Mouse (Mus musculus) forebrain, embryonic 14.5 days (tissue): ENCODE data around the gene Smyd2. TPM values are rescaled to one million over a fixed set of nuclear protein-coding genes. Genes with fewer than 3 reads are reported as not detected.

Source experiments
- ATAC-seq: fragments of 200-750 bp; cut with Nextera tagmentation; 2 replicates; pipeline ENCODE4 v1.8.0; 2017; ENCODE audit warnings: mild to moderate bottlenecking, moderate library complexity
- DNase-seq: peaks from one replicate; pipeline ENCODE4 v3.0.0-alpha.2; 2015; ENCODE audit warnings: low spot score
- H3K27ac ChIP-seq: fragments of 300-500 bp; sonication (generic); 2 replicates; pipeline ENCODE4 v1.5.1; 2014; ENCODE audit warnings: low read depth, mild to moderate bottlenecking, control low read depth, low read length, moderate library complexity
- H3K27me3 ChIP-seq: fragments of 300-500 bp; sonication (generic); replicated peaks from 2 replicates; pipeline ENCODE4 v1.6.1; 2014; ENCODE audit warnings: low read length, control low read depth, mixed read lengths; ENCODE audit not compliant: control insufficient read depth, insufficient read depth
- H3K36me3 ChIP-seq: fragments of 300-500 bp; sonication (generic); 2 replicates; pipeline ENCODE4 v1.6.1; 2014; ENCODE audit warnings: low read length, control low read depth; ENCODE audit not compliant: control insufficient read depth, insufficient read depth
- H3K4me1 ChIP-seq: fragments of 300-500 bp; sonication (generic); 2 replicates; pipeline ENCODE4 v1.6.1; 2014; ENCODE audit warnings: antibody characterized with exemption, low read length, control low read depth; ENCODE audit not compliant: control insufficient read depth, insufficient read depth
- H3K4me2 ChIP-seq: fragments of 300-500 bp; sonication (generic); 2 replicates; pipeline ENCODE4 v1.6.1; 2014; ENCODE audit warnings: mild to moderate bottlenecking, control low read depth, low read length
- H3K4me3 ChIP-seq: fragments of 300-500 bp; sonication (generic); 2 replicates; pipeline ENCODE4 v1.5.1; 2014; ENCODE audit warnings: low read depth, low read length, control low read depth
- H3K9ac ChIP-seq: fragments of 300-500 bp; sonication (generic); 2 replicates; pipeline ENCODE4 v1.6.1; 2014; ENCODE audit warnings: mild to moderate bottlenecking, low read length, control low read depth, moderate library complexity
- H3K9me3 ChIP-seq: fragments of 300-500 bp; sonication (generic); replicated peaks from 2 replicates; pipeline ENCODE4 v1.6.1; 2016; ENCODE audit warnings: low read length, control low read depth, mixed read lengths; ENCODE audit not compliant: control insufficient read depth
- whole genome bisulfite sequencing: fragments of 180-500 bp; shearing (Covaris S2); extraction: QIAGEN DNeasy Blood & Tissue Kit; methylation state at CpG from one replicate; pipeline ENCODE4 v1.1.7; 2014; 5-methylcytosine and 5-hydroxymethylcytosine counted together
- polyA plus RNA-seq: library from polyadenylated mRNA; unstranded; fragments of >200 nt; fragmentation: Nextera tagmentation; extraction: Ambion mirVana; gene quantifications from 2 replicates; pipeline ENCODE4 v1.2.1, GENCODE M21; 2014

The Smyd2 gene
- polyA plus RNA-seq, 1 experiment from 2014 or later = 63.9 TPM

DNA sequence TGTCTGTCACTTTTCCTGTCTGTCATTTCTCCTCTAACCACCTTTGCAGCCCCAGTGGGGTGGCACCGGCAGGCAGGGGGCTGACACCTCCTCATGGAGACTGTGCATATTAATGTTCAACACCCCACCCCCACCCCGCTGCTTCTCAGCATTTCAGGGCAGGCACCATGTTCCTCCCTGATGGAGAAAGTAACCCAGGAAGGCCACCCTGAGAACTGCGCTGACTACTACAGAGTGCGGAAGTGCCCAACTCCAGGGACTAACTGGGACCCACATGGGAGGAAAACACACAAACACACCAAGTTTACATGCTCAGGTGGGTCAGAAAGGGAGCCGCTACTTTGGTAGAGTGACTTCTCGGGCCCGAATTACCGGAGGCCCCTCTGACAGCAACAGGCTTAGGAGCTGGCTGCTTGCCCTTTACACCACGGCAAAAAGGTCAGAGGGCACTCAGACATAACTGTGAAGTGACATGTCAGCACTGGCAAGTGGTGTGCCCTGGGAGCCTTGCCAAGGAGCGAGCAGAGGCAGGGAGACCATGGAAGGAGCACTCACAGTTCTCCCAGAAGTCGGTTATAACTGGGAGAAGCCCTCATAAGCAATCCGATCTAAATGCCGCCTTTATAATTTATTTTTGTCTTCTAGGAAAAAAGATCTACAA lies 11.3 kb downstream of the Smyd2 start:
- Histone ChIP-seq H3K9me3 (no peaks in the 10 kb centered on the region), H3K27me3 (no peaks in the 10 kb centered on the region), H3K9ac (no peak overlapping the region), H3K4me2 (no peak overlapping the region), H3K4me1 (peaks cover 4% of the 10 kb centered on the region; the same call in 1 of the 2 replicates), H3K4me3 (no peak overlapping the region), H3K27ac (no peak overlapping the region; the same call in 1 of the 2 replicates), H3K36me3 (0 out of 2 replicates have a peak, but pooled peaks cover 5% of the 10 kb centered on the region)
- ATAC-seq (no peak), DNase-seq (no peak)
- WGBS = 75% methylated on average over 13 of the region's 13 CpGs

GRCm38 (mm10) chr1:189903169-189903568 lies 19.0 kb downstream of the Smyd2 start:
- H3K27me3 ChIP-seq = no peaks in the 10 kb centered on the region
- no peak overlapping the region for H3K4me3 ChIP-seq
- ATAC-seq = no peak
- no peaks in the 10 kb centered on the region for H3K4me1 ChIP-seq
- no peak overlapping the region for H3K9ac ChIP-seq
- no peaks in the 10 kb centered on the region for H3K36me3 ChIP-seq
- H3K9me3 ChIP-seq = no peaks in the 10 kb centered on the region
- DNase-seq = no peak
- 78% methylated on average over 11 of the region's 11 CpGs for WGBS
- H3K27ac ChIP-seq = no peak overlapping the region
- H3K4me2 ChIP-seq = no peak overlapping the region

- whole genome bisulfite sequencing = 89% methylated on average over 9 of the region's 9 CpGs
- no peak overlapping the region for H3K4me2 ChIP-seq
- no peak for DNase-seq
- no peak overlapping the region for H3K9ac ChIP-seq
- no peaks in the 10 kb centered on the region for H3K27me3 ChIP-seq
- H3K4me3 ChIP-seq = no peak overlapping the region
- no peaks in the 10 kb centered on the region for H3K36me3 ChIP-seq
- ATAC-seq = no peak
- H3K4me1 ChIP-seq = no peaks in the 10 kb centered on the region
- no peaks in the 10 kb centered on the region for H3K9me3 ChIP-seq
- no peak overlapping the region for H3K27ac ChIP-seq
Observed at GRCm38 (mm10) chr1:189902413-189902812, 19.8 kb downstream of the Smyd2 start.

DNA sequence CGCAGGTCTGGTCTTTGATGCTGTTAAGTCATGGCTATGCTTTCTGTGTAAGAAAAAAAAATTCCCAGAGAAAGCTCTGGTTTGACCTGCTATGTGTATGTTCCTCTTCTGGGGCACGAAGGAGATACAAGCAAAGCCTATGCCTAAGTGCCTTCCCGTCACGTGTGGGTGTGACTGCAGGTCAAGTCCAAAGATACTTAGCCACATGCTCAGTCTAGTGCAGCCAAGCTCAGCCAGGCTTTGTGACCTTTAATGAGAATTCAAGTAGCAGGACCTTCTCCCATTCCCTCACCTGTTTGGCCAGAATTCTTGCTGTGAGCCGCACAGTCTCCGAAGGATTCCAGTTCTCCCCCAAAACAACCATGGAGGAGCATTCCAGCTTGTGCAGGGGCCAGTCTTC lies 22.6 kb downstream of the Smyd2 start:
- no peak for ATAC-seq
- WGBS = 92% methylated on average over 6 of the region's 6 CpGs

DNA sequence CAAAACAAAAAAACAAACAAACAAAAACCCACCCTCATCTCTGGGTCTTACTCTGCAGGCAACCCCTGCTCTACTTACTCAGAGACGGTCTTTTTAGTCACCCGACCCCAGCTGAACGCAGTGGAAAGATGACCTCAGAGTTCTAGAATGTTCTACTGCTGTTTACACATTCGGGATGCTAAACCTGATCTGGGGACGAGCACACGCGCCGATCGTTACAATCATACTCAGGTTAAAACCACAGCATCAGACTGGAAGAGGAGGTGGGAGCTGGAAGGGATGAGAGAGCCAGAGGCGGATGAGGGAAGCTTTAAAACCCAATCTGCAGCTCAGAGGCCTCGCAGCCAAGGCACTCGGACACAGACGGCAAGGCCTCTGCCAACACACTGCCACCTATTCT lies 23.5 kb downstream of the Smyd2 start:
- no peak overlapping the region for H3K27ac ChIP-seq
- peaks cover 15% of the 10 kb centered on the region for H3K36me3 ChIP-seq
- no peak overlapping the region for H3K9ac ChIP-seq
- DNase-seq = no peak
- no peak overlapping the region for H3K4me2 ChIP-seq
- 85% methylated on average over 13 of the region's 13 CpGs for WGBS
- no peak overlapping the region for H3K4me3 ChIP-seq
- ATAC-seq = no peak
- no peaks in the 10 kb centered on the region for H3K27me3 ChIP-seq
- H3K4me1 ChIP-seq = no peaks in the 10 kb centered on the region
- H3K9me3 ChIP-seq = no peaks in the 10 kb centered on the region

More for the DNA sequence above, 22.6 kb downstream of the Smyd2 start:
- H3K4me1 ChIP-seq = no peaks in the 10 kb centered on the region
- H3K36me3 ChIP-seq = peaks cover 15% of the 10 kb centered on the region
- no peak overlapping the region for H3K4me3 ChIP-seq
- no peaks in the 10 kb centered on the region for H3K9me3 ChIP-seq
- no peaks in the 10 kb centered on the region for H3K27me3 ChIP-seq
- H3K9ac ChIP-seq = no peak overlapping the region
- H3K27ac ChIP-seq = no peak overlapping the region
- no peak for DNase-seq
- no peak overlapping the region for H3K4me2 ChIP-seq

DNA sequence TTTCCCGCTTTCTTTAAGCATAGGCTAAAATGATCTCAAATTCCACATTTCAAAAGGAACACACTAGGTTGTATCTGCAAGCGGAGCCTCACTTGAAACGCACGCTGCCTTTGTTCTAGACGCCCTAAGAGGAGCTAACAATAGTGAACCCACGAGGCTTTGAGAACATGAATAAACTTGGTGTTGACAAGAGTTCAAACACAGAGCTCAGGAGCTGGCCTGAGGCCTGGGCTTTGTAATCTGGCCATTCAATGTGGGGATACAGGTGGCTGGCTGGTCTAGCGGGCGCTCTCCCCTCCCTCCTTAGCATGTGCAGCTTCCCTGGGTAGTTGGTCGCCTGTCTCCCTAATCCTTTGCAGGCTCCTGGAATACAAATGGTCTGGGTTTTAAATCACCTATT lies 24.3 kb downstream of the Smyd2 start:
- Histone ChIP-seq H3K36me3 (peaks cover 19% of the 10 kb centered on the region), H3K4me1 (no peaks in the 10 kb centered on the region), H3K4me2 (no peak overlapping the region), H3K9me3 (no peaks in the 10 kb centered on the region), H3K27ac (no peak overlapping the region), H3K9ac (no peak overlapping the region), H3K27me3 (no peaks in the 10 kb centered on the region), H3K4me3 (no peak overlapping the region)
- peak; percentile 40 for DNase-seq
- 22% methylated on average over 9 of the region's 9 CpGs for WGBS
- no peak for ATAC-seq

- Histone ChIP-seq H3K4me2 (no peak overlapping the region), H3K36me3 (peaks cover 21% of the 10 kb centered on the region), H3K4me1 (no peaks in the 10 kb centered on the region), H3K9me3 (no peaks in the 10 kb centered on the region), H3K27ac (no peak overlapping the region), H3K4me3 (no peak overlapping the region), H3K9ac (no peak overlapping the region), H3K27me3 (no peaks in the 10 kb centered on the region)
- DNase-seq = no peak
- 52% methylated on average over 9 of the region's 9 CpGs for WGBS
- no peak for ATAC-seq
Observed at GRCm38 (mm10) chr1:189894191-189894590, 28.0 kb downstream of the Smyd2 start.

GRCm38 (mm10) chr1:189888749-189889148 lies 33.4 kb downstream of the Smyd2 start:
- DNase-seq (no peak), ATAC-seq (no peak)
- Histone ChIP-seq H3K4me1 (no peaks in the 10 kb centered on the region), H3K9ac (no peak overlapping the region), H3K4me3 (no peak overlapping the region), H3K27me3 (no peaks in the 10 kb centered on the region), H3K36me3 (peaks cover 6% of the 10 kb centered on the region; the same call in 1 of the 2 replicates), H3K27ac (no peak overlapping the region), H3K4me2 (no peak overlapping the region), H3K9me3 (no peaks in the 10 kb centered on the region)
- 70% methylated on average over 10 of the region's 10 CpGs for WGBS

DNA sequence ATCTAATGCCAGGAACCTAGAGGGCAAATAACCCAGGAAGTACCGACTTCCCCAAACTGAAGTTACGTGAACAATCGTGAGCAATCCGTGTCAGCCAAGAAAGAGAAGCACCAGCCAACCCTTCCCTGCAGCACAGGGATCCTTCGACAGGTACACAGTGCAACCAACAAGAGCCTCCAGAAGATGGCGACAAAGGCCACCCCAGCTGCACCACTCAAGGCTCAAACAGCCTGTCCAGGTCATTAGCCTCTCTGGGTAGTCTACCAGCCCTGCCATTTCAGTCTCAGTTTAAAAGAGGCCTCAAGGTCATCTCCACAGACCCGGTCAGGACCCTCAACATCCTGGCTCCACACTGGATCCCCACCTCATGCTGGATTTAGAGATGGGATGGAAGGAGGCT lies 34.6 kb downstream of the Smyd2 start:
- Histone ChIP-seq H3K4me1 (no peaks in the 10 kb centered on the region), H3K27me3 (no peaks in the 10 kb centered on the region), H3K9me3 (no peaks in the 10 kb centered on the region), H3K27ac (no peak overlapping the region), H3K4me3 (no peak overlapping the region), H3K36me3 (no peaks in the 10 kb centered on the region), H3K9ac (no peak overlapping the region), H3K4me2 (no peak overlapping the region)
- peak; percentile 76 for DNase-seq
- WGBS = 36% methylated on average over 7 of the region's 7 CpGs
- ATAC-seq = peak; percentile 81; the same call in 1 of the 2 replicates
